18 mouse cellular contexts compared by ENCODE assay signal in genomic region chr11:93391159-93391558, GRCm38 (mm10).
"Had no signal": no experiment of that assay in that cellular context is flagged by ENCODE, and none has a peak within 500 bp of the region (broad histone marks: within the 10 kb centered on the region; RNA-seq: fewer than 3 reads in every experiment).

No protein-coding gene starts in this region.

- ATAC-seq: midbrain, embryonic 16.5 days had no signal

- DNase-seq: lung, embryonic 14.5 days; lung, postnatal 10 days; lung, postnatal 4 days; midbrain, embryonic 14.5 days; retina, postnatal 1 day; right cerebral cortex, adult 18-20 months; right cerebral cortex, postnatal 25 days; right cerebral cortex, postnatal 4 days; spleen, adult 18-20 months; thymus, adult 18-20 months; thymus, postnatal 14 days; thymus, postnatal 36 days had no signal

- H3K4me3 ChIP-seq: midbrain, embryonic 10.5 days; midbrain, embryonic 12.5 days; myocyte; neural tube, embryonic 13.5 days; neural tube, embryonic 15.5 days had no signal

- H3K27me3 ChIP-seq: midbrain, embryonic 12.5 days; neural tube, embryonic 13.5 days; neural tube, embryonic 15.5 days had no signal

- H3K4me1 ChIP-seq: midbrain, embryonic 10.5 days; midbrain, embryonic 12.5 days; neural tube, embryonic 13.5 days; neural tube, embryonic 15.5 days had no signal

- H3K27ac ChIP-seq: midbrain, embryonic 10.5 days; midbrain, embryonic 12.5 days; neural tube, embryonic 13.5 days; neural tube, embryonic 15.5 days had no signal
